Mouse (Mus musculus) kidney, postnatal 10 days (tissue): ENCODE measurements around the gene Commd1.
A peak's percentile ranks its signal among the peaks of the same experiment; 100 is the strongest.

ENCODE experiments used
- DNase-seq: peaks from one replicate; pipeline ENCODE4 v3.0.0; 2021; ENCODE audit warnings: mixed read lengths

Commd1 gene

GRCm38 (mm10) chr11:22883676-22884075 lies 98.5 kb downstream of the Commd1 start:
- peak; percentile 36 for DNase-seq

DNA sequence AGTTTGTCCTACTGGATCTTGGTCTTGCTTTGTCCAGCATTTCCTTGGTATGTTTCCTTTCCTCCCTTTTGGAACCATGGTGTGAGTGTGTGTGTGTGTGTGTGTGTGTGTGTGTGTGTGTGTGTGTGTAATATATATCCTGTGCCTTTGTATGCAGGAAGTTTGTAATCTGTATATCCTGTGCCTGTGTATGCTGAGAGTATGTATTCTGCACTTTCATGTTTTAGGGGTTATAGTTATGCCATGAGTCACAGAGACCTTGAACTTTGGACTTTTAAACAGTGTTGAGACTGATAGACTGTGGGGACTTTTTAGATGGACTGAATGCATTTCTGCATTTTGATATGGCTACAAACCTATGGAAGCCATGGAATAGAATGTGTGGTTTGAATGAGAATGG lies 99.3 kb downstream of the Commd1 start:
- DNase-seq, result no peak

DNA sequence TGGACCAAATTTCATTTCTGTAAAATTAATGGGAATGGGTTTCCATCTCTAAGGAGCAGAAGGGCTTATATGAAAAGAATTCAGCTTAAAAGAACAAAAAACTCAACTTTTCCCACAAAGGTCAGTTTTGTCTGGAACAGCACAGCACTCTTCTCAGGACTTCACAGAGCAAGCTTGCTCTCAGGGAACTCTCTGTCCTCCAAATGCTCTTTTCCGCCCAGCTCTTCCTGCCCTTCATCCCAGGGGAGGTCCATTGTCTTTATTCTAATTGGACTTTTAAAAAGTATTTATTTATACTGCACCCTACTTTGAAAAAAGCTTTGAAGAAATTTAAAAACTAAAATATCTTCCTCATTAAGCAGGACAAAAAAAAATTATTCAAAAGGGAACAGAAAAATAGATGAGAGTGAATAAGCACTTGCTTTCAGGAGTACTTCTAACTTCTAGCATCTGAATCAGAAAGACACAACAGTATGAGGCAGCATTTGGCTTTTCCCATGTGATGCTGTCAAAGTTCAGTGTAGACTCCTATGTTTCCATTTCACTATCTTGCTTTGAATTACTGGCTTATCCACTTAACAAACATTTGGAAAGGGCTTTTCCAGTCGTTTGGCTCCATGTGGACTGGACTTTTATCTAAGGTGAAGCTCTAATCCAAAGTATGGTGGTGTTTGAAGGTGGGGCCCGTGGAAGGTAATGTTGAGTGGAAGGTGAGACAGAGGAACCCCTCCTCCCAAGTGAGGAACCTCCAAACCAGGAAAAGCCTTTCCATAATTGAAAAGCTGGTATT lies 101.6 kb downstream of the Commd1 start:
- no peak for DNase-seq

DNA sequence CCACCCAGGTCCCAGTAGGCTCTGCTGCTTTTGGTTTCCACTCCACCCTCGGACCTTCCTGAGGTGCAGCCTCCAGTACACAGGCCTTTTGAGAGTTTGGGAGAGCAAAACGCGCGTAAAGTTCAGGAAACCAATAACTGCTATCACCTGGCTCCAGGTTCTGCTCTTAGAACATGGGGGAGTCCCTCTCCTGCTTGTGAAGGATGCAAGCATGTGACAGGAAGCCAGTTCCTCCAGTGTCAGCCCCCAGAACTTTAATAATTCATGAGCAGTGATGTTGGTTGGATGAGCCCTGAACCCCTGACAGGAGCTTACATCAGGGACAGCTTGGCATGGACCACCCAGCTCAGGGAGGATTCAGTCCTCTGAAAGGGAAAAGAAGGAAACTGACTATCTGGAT lies 102.5 kb downstream of the Commd1 start:
- DNase-seq, result no peak

GRCm38 (mm10) chr11:22876680-22877330 lies 105.4 kb downstream of the Commd1 start:
- DNase-seq, result no peak

DNA sequence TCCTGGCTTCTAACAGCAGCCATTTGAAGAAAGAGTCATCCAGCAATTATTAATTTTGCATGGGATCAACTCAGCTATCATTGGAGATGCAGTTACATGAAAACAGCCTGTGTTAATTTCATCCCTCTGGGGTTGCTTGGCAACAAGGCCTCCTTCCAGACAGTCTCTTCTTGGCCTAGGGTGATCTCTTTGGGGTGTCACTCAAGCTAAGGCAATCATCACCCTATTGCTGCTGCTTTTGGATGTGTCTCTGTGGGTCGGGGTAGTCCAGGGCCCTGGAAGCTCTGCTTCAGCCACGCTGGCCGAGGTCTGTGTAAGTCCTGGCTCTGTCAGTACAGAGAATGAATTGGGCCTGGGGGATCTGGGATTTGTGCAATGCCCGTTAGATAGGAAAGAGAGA lies 106.9 kb downstream of the Commd1 start:
- DNase-seq, result no peak

DNA sequence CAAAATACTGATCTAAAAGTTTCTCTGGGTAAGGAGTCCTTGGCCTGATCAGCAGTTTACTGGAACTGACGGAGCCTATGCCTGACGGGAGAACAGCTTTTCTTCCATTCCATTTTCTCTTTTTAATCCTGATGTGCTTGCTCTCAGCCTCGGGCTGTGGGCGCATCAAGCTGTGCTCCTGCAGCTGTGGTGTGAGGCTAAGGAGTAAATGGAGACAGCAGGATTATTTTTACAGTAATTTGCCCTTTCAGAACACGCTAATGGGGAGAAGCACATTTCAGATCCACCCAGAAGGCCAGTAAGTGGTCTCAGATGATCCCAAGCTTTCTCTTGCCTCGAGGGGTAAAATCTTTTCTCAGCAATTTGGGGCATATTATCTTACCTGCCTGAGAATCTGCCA lies 107.4 kb downstream of the Commd1 start:
- no peak for DNase-seq

GRCm38 (mm10) chr11:22873383-22873782 lies 108.8 kb downstream of the Commd1 start:
- DNase-seq, result no peak

DNA sequence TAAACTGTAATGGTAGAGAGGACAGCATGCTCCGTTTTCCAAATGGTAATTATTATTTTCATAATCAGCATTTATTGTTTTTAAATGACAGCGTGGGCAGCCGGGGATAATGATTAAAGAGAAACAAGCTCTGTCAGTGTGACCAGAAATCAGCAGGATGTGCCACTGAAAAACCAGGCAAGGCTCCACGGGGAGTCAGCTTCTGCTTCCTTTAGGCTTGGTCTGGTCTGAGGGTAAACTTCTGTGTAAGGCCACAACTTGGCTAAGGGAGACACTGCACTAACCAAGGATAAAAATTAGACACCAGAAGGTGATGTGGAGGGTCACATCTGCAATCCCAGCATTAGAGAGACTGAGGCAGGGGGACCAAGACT lies 109.9 kb downstream of the Commd1 start:
- DNase-seq, result no peak

DNA sequence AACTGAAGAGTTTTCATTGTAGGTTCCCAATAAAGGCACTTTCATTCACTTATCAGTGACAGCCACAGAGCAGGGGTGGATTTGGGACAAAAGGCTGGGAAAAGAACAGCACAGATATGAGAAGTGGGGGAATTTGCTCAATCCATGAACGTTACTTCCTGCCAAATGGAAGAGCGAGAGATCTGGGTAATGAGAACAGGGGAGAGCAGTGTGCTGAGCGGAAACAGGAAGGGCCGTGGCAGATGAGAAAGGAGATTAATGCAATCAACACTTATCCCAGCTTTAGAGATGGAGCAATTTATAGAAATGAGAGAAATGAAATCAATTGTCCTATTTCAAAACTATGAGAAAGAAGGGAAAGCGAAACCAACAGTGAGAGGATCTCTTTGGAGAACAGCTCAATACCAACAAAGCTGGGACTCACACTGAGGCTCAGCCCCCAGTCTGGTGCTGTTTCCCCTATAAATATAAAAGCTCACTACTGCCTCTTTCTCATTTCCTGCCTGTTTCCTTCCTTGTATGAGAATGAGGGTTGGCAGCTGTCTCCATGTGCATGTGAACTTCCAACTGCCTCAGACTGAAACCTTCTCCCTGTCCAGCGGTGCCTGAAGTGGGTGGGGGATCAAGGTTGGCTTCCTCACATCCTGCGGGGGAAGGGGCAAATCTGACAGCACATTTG lies 110.4 kb downstream of the Commd1 start:
- DNase-seq, result peak; percentile 47

- DNase-seq, result no peak
Observed at GRCm38 (mm10) chr11:22868582-22868981, 113.6 kb downstream of the Commd1 start.

GRCm38 (mm10) chr11:22867691-22868090 lies 114.5 kb downstream of the Commd1 start:
- no peak for DNase-seq

DNA sequence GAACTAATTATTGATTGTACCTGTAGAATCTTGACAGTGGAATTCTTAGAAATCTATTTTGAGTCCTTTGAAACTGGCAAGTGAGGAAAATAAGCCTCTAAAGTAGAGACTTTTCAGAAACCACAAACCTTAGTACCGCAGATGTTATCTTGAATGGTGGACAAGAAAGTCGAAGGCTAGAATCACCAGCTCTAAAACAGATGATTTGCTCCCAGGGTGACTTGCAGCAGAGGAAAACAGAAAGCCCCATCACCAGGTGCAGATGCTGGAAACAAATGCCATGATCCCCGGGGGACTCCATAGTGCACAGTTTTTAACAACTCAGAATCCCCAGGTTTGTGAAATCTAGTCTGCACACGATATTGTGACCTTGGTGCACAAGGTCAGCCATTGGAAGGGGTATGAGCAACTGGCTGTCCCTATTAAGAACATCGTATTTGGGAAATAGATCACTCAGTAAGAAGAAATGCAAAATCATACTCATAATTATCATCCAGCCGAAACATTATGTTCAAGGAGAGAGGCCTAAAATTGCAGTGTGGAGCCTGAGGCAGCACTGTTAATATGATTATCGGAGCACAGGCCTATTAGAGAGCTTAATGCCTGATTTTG lies 116.4 kb downstream of the Commd1 start:
- DNase-seq, result no peak

GRCm38 (mm10) chr11:22864305-22865060 lies 117.7 kb downstream of the Commd1 start:
- DNase-seq, result no peak

DNA sequence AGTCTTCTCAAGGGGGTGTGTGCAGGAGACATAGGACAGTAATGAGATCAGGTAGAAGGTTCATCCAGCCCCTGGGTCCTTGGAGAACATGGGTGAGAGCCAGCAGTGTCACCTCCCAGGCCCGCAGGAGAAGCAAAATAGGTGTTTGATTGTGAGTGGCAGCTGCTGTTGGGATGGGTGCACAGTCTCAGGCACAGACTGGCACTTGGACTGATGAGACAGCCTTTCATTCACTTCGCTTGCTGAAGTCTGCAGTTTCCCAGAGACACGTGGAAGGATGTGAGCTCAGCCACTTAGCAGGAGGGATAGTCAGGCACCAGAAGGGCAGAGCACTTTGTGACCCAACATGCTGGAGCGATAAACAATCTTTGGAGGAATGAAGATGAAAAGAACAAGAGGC lies 118.6 kb downstream of the Commd1 start:
- DNase-seq, result no peak

DNA sequence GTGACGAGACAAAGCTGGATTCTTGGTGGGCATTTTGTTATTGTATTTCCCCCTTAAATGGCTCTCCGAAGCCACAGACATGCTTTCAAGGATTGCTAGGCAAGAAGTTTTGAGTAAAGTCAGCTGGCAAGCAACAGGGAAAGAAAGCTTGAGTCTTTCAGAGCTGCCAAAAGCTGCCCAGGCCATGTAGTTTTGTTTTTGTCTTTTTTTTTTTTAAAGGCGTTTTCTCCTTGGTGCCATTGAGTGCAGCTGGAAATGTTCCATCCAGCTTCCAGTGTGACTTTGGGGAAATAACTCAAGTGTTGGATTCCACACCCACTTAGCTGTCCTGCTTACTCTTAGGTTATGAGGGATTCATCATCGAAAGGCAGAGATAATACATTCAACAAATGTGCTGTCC lies 120.9 kb downstream of the Commd1 start:
- no peak for DNase-seq

DNA sequence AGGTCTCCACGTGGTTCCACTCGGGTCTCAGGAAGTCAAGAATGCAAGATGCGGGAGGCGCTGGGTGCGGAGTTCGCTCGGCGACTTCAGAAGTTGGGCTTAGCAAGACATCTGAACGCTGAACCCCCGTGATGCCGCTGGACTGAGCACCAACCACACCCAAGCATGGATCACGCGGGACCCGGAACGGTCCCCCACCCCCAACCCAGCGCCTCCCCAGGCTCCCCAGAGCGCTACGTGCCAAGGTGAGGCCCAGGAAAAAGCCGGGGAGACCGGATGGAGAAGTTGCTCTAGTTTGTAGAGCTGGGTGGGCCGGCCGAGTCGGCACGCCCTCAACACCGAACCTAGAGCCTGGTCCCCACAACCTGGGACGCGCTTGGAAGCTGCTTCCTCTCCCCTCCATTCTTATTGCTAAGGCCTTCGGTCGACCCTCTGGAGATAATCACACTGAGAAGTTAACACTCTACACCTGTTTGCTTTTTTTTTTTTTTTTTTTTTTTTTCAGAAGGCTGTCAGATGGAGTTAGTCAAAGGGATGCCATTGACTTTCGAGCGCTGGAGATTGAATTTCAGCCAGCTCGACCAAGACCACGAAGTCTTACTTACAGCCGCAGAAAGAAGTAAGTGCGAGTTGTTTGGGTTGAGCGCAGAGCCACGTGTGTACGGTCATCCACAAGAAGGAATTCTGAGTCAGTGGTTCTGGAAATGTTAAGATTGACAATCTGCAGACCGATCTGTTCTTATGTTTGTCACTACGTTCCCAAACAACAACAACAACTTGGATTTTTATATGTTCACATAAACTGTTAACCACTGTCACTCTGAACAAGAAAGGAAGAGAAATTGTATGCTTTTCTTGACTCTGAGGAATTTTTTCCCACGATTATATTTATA lies 121.6 kb downstream of the Commd1 start, which contains the start of gene B3gnt2:
Gene B3gnt2 (minus strand): TSS at position 627 of the 893 bp plus-strand sequence.
- DNase-seq, result peak; percentile 67

GRCm38 (mm10) chr11:22859633-22860334 lies 122.4 kb downstream of the Commd1 start:
- peak; percentile 96 for DNase-seq

DNA sequence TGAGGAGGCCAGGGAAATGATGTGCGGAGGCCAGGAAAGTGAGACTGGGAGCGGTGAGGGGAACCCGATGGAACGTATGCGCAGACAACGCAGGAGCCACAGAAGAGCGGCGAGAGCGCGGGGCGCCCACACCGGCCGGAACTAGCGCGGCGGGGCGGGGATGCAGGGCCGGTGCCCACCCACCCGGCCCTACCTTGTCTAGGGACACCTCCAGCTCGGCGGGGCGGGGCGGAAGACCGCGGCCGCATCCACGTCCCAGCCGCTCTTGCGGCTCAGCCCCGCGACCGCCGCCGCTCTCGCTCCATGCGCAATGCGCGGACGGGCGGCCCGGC lies 122.9 kb downstream of the Commd1 start:
- no peak for DNase-seq

GRCm38 (mm10) chr11:22858441-22859300 lies 123.5 kb downstream of the Commd1 start:
- peak; percentile 69 for DNase-seq
